Comparison of ENCODE assay signal across 8 mouse cellular contexts in genomic region chrX:20798797-20799147, GRCm38 (mm10). TPM values are rescaled to one million over a fixed set of nuclear protein-coding genes. Genes with fewer than 3 reads are reported as not detected.
A peak's percentile ranks its signal among the peaks of the same experiment; 100 is the strongest.
DNase-seq lines count a peak whose midpoint lies in the region; ATAC-seq and TF ChIP-seq lines count a peak whose summit lies in the region.

No protein-coding gene starts in this region.

- H3K27me3 ChIP-seq in heart, embryonic 14.5 days (ENCODE audit: control insufficient read depth, insufficient read depth, low read length), result no peaks in the 10 kb centered on the region
- no peaks in the 10 kb centered on the region for H3K27me3 ChIP-seq in forebrain, embryonic 16.5 days (replicated peaks; ENCODE audit: control insufficient read depth, insufficient read depth, low read length)
- H3K27me3 ChIP-seq in liver, embryonic 14.5 days (ENCODE audit: control insufficient read depth, insufficient read depth, low read length), result no peaks in the 10 kb centered on the region

- TF ChIP-seq CTCF in liver, embryonic 14.5 days (IDR thresholded peaks at IDR 0.05; ENCODE audit: low read depth), result no peak

- intact Hi-C loops in heart, postnatal 14 days (cut with DNase I), result no loop called here

- H3K27ac ChIP-seq in heart, embryonic 14.5 days (replicated peaks in 1 of 2; ENCODE audit: control insufficient read depth in 1 of 2, insufficient read depth in 1 of 2, low read depth in 2 of 2, low read length in 2 of 2), result peak overlapping the region; percentile 79 to 86
- H3K27ac ChIP-seq in ES-E14 (ENCODE audit: insufficient read depth, low read depth, low read length, poor library complexity, severe bottlenecking), result 0 out of 2 replicates have a peak overlapping the region, but pooled peaks have one; percentile 31
- H3K27ac ChIP-seq in forebrain, embryonic 16.5 days (ENCODE audit: low read length), result peak overlapping the region; percentile 96
- H3K27ac ChIP-seq in liver, embryonic 14.5 days, result peak overlapping the region; percentile 66; the same call in 1 of the 2 replicates

- no peak for TF ChIP-seq EP300 in liver, embryonic 14.5 days (IDR thresholded peaks at IDR 0.05; ENCODE audit: low read depth)

- peak overlapping the region; percentile 63 for H3K4me2 ChIP-seq in heart, embryonic 14.5 days (ENCODE audit: low read length)
- peak overlapping the region; percentile 58 for H3K4me2 ChIP-seq in forebrain, embryonic 16.5 days (ENCODE audit: low read length)
- H3K4me2 ChIP-seq in liver, embryonic 14.5 days (ENCODE audit: low read depth), result peak overlapping the region; percentile 81

- H3K9me3 ChIP-seq in heart, embryonic 14.5 days (ENCODE audit: control insufficient read depth, low read length), result no peaks in the 10 kb centered on the region
- H3K9me3 ChIP-seq in ES-E14 (ENCODE audit: control insufficient read depth, insufficient read depth, low read depth, low read length), result no peaks in the 10 kb centered on the region
- H3K9me3 ChIP-seq in forebrain, embryonic 16.5 days (ENCODE audit: control insufficient read depth, low read length), result no peaks in the 10 kb centered on the region
- no peaks in the 10 kb centered on the region for H3K9me3 ChIP-seq in liver, embryonic 14.5 days (ENCODE audit: control insufficient read depth, low read length)

- 29% methylated on average over 7 of the region's 7 CpGs for WGBS in heart, embryonic 14.5 days
- WGBS in forebrain, embryonic 16.5 days, result 22% methylated on average over 7 of the region's 7 CpGs
- 24% methylated on average over 7 of the region's 7 CpGs for WGBS in liver, embryonic 14.5 days (ENCODE audit: insufficient replicate concordance)

- no peak for ATAC-seq in heart, embryonic 14.5 days (ENCODE audit: insufficient number of reproducible peaks, insufficient read depth, low FRiP score, low read depth)
- ATAC-seq in forebrain, embryonic 16.5 days, result 0 out of 2 replicates have a peak, but pooled peaks have one; percentile 1
- ATAC-seq in liver, embryonic 14.5 days (ENCODE audit: insufficient read depth), result peak; percentile 12; the same call in 1 of the 2 replicates

- in situ Hi-C loops in ES-E14 (cut with MboI; ENCODE audit: low sequenced_read_pairs in 2 of 2, unreplicated experiment in 2 of 2), result no loop called here

- no peaks in the 10 kb centered on the region for H3K36me3 ChIP-seq in heart, embryonic 14.5 days (ENCODE audit: control insufficient read depth, insufficient read depth, low read length)
- no peaks in the 10 kb centered on the region; the same call in 1 of the 2 replicates for H3K36me3 ChIP-seq in ES-E14 (ENCODE audit: control insufficient read depth, insufficient read depth, low read length, poor library complexity, severe bottlenecking)
- H3K36me3 ChIP-seq in forebrain, embryonic 16.5 days (ENCODE audit: control insufficient read depth, insufficient read depth), result no peaks in the 10 kb centered on the region
- no peaks in the 10 kb centered on the region for H3K36me3 ChIP-seq in liver, embryonic 14.5 days (replicated peaks; ENCODE audit: control insufficient read depth, insufficient read depth, low read depth)

- no peaks in the 10 kb centered on the region for H3K4me1 ChIP-seq in heart, embryonic 14.5 days (ENCODE audit: control insufficient read depth in 2 of 2, insufficient read depth in 2 of 2, low read length in 2 of 2)
- H3K4me1 ChIP-seq in ES-E14 (ENCODE audit: control insufficient read depth in 2 of 2, insufficient read depth in 2 of 2, low read length in 2 of 2, poor library complexity in 1 of 2), result peaks cover 1% of the 10 kb centered on the region in 2 experiments; a peak in 1 of 4 replicates
- H3K4me1 ChIP-seq in forebrain, embryonic 16.5 days (replicated peaks; ENCODE audit: control insufficient read depth, insufficient read depth, low read length), result no peaks in the 10 kb centered on the region
- H3K4me1 ChIP-seq in liver, embryonic 14.5 days (replicated peaks; ENCODE audit: control insufficient read depth in 2 of 2, insufficient read depth in 2 of 2, low read length in 1 of 2), result peaks cover 0 to 5% of the 10 kb centered on the region in 2 experiments; a peak in 2 of 4 replicates

- H3K4me3 ChIP-seq in heart, embryonic 14.5 days (ENCODE audit: control insufficient read depth in 1 of 2, insufficient read depth in 1 of 2, low read depth in 1 of 2, low read length in 2 of 2), result peak overlapping the region; percentile 49 to 54
- peak overlapping the region; percentile 76 to 85 for H3K4me3 ChIP-seq in ES-E14 (ENCODE audit: insufficient read depth in 1 of 2, low read depth in 1 of 2, low read length in 2 of 2, poor library complexity in 1 of 2, severe bottlenecking in 1 of 2)
- H3K4me3 ChIP-seq in forebrain, embryonic 16.5 days (replicated peaks; ENCODE audit: low read length), result peak overlapping the region; percentile 51
- H3K4me3 ChIP-seq in liver, embryonic 14.5 days (ENCODE audit: insufficient read depth in 1 of 2, low read depth in 2 of 2, low read length in 2 of 2), result peak overlapping the region; percentile 51 to 91

- DNase-seq in heart, postnatal 14 days, result no peak
- no peak for DNase-seq in ES-E14 (ENCODE audit: low read depth, low spot score)
- no peak for DNase-seq in liver, embryonic 14.5 days (ENCODE audit: low read depth in 3 of 3, low spot score in 3 of 3)
- no peak for DNase-seq in right cerebral cortex, postnatal 25 days
- DNase-seq in retina, postnatal 1 day, result no peak
- no peak for DNase-seq in layer of hippocampus, postnatal 25 days (ENCODE audit: extremely low spot score in 1 of 2, low spot score in 1 of 2)

- peak overlapping the region; percentile 76 for H3K9ac ChIP-seq in heart, embryonic 14.5 days (ENCODE audit: low read length)
- peak overlapping the region; percentile 81 for H3K9ac ChIP-seq in ES-E14 (ENCODE audit: insufficient read depth, low read depth, low read length, poor library complexity, severe bottlenecking)
- peak overlapping the region; percentile 68 for H3K9ac ChIP-seq in forebrain, embryonic 16.5 days (replicated peaks; ENCODE audit: low read depth, low read length)
- H3K9ac ChIP-seq in liver, embryonic 14.5 days (replicated peaks), result peak overlapping the region; percentile 66

TF ChIP-seq in ES-E14, 5 proteins besides CTCF, POLR2A, EP300 and RAD21:
- TF ChIP-seq ZNF384 (IDR thresholded peaks at IDR 0.05; ENCODE audit: low read depth, low read length) (no peak), CHD2 (IDR thresholded peaks at IDR 0.05; ENCODE audit: low read depth, low read length) (no peak), ZC3H11A (IDR thresholded peaks at IDR 0.05; ENCODE audit: borderline replicate concordance, low read depth, low read length) (no peak), MAFK (IDR thresholded peaks at IDR 0.05; ENCODE audit: insufficient read depth, low read depth, low read length) (no peak), HCFC1 (IDR thresholded peaks at IDR 0.05; ENCODE audit: borderline replicate concordance, insufficient read depth, low read length) (no peak)

RNA-seq across cellular contexts. Expression of gene Araf, which starts 1.2 kb away (rescaled TPM):
- polyA plus RNA-seq in heart, embryonic 14.5 days (2014; fragmentation: Nextera tagmentation; extraction: Ambion mirVana), result 95.2 and 95.7 TPM in 2 replicates
- 10 to 100 TPM; 84.5 to 88.6 TPM for total RNA-seq in heart, postnatal 14 days (2021)
- total RNA-seq in ES-E14 (2012; rRNA removed), result 81.8 and 93.1 TPM in 2 replicates
- 233 and 295 TPM in 2 replicates for polyA plus RNA-seq in forebrain, embryonic 16.5 days (2015; fragmentation: Nextera tagmentation; extraction: Ambion mirVana)
- polyA plus RNA-seq in liver, embryonic 14.5 days (2012; rRNA removed), result 38.3 and 43.3 TPM in 2 replicates
- 33.3 and 35.1 TPM in 2 replicates for polyA plus RNA-seq in liver, embryonic 14.5 days (2014; fragmentation: Nextera tagmentation; extraction: Ambion mirVana)
- 100 to 1,000 TPM; 187 to 192 TPM for total RNA-seq in layer of hippocampus, postnatal 25 days (2021)

Comparison
In these comparisons a context has a peak if more than half of its experiments do, and no peak if none do; other contexts are left out.
1. H3K27ac ChIP-seq: peak in every context shown above with its lines; median percentile 96 in forebrain, embryonic 16.5 days; 82 in heart, embryonic 14.5 days; 66 in liver, embryonic 14.5 days; 31 in ES-E14.